Mouse (Mus musculus) erythroid progenitor cell, adult 5-6 weeks (primary cell): Measurements from ENCODE around the gene Ntng1. TPM values are rescaled to one million over a fixed set of nuclear protein-coding genes. Genes with fewer than 3 reads are reported as not detected.

Source experiments
- ATAC-seq: replicated peaks from 2 replicates; pipeline ENCODE4 v1.8.0; 2016; ENCODE audit warnings: moderate number of reproducible peaks, mild to moderate bottlenecking, moderate TSS enrichment, inconsistent platforms; ENCODE audit not compliant: poor library complexity, low FRiP score, severe bottlenecking
- total RNA-seq, 2 experiments: library from RNA; stranded (forward) in 1 of 2; stranded (reverse) in 1 of 2; fragments of 150-400 nt in 1 of 2; fragments of 186-747, 209-891 nt in 1 of 2; gene quantifications; 2 replicates each; pipeline versions ENCODE4 v1.2.3 to v1.2.4; 2015 to 2017; ENCODE audit warnings: low replicate concordance in 2 of 2

The Ntng1 gene
- total RNA-seq (2015; ENCODE audit: low replicate concordance): not detected in 2 replicates
- total RNA-seq (2017; ENCODE audit: low replicate concordance): not detected in 2 replicates

- no peak for ATAC-seq
These were observed at the start of gene Ntng1 for GRCm38 (mm10) chr3:110143206-110144061. Gene Ntng1 (minus strand): TSS chr3:110144011.

- ATAC-seq: no peak
These were observed 43.7 kb upstream of the Ntng1 start for GRCm38 (mm10) chr3:110187401-110187948.

GRCm38 (mm10) chr3:110149089-110149488, 5.3 kb upstream of the Ntng1 start:
- ATAC-seq: no peak

- ATAC-seq: no peak
These were observed 667 bp upstream of the Ntng1 start for GRCm38 (mm10) chr3:110144301-110145055.

GRCm38 (mm10) chr3:110142314-110143205, 1.3 kb downstream of the Ntng1 start:
- ATAC-seq: no peak

GRCm38 (mm10) chr3:110141351-110142302, 2.2 kb downstream of the Ntng1 start:
- no peak for ATAC-seq

- ATAC-seq: no peak
These were observed 7.7 kb downstream of the Ntng1 start for GRCm38 (mm10) chr3:110136115-110136514.

- no peak for ATAC-seq
These were observed 10.7 kb downstream of the Ntng1 start for GRCm38 (mm10) chr3:110133150-110133549.

GRCm38 (mm10) chr3:110132289-110132688, 11.5 kb downstream of the Ntng1 start:
- no peak for ATAC-seq

GRCm38 (mm10) chr3:110131043-110131891, 12.5 kb downstream of the Ntng1 start:
- ATAC-seq: no peak

GRCm38 (mm10) chr3:110129607-110130006, 14.2 kb downstream of the Ntng1 start:
- no peak for ATAC-seq

- ATAC-seq: no peak
These were observed 37.8 kb downstream of the Ntng1 start for GRCm38 (mm10) chr3:110105982-110106381.

- no peak for ATAC-seq
These were observed 49.4 kb downstream of the Ntng1 start for GRCm38 (mm10) chr3:110094407-110094806.

GRCm38 (mm10) chr3:110094003-110094402, 49.8 kb downstream of the Ntng1 start:
- ATAC-seq: no peak

GRCm38 (mm10) chr3:110092521-110092920, 51.3 kb downstream of the Ntng1 start:
- no peak for ATAC-seq

GRCm38 (mm10) chr3:110087189-110087588, 56.6 kb downstream of the Ntng1 start:
- no peak for ATAC-seq

- ATAC-seq: no peak
These were observed 58.5 kb downstream of the Ntng1 start for GRCm38 (mm10) chr3:110085336-110085735.
